Mouse (Mus musculus) neutrophil, adult 5-6 weeks (primary cell): ENCODE measurements around the gene Itpr3. TPM values are rescaled to one million over a fixed set of nuclear protein-coding genes. Genes with fewer than 3 reads are reported as not detected.

Source experiments
- ATAC-seq: fragments of 151-379, 151-347 bp; 2 replicates; pipeline ENCODE4 v1.8.0; 2017; ENCODE audit warnings: mild to moderate bottlenecking, moderate TSS enrichment; ENCODE audit not compliant: insufficient number of reproducible peaks, poor library complexity, low FRiP score, severe bottlenecking; ENCODE audit errors: extremely low read depth
- total RNA-seq: library from RNA; stranded (forward); fragments of 200-1000 nt; gene quantifications from 2 replicates; pipeline ENCODE4 v1.2.3, GENCODE M21; 2017

Itpr3 gene
- 71.1 and 73.7 TPM in 2 replicates for total RNA-seq

DNA sequence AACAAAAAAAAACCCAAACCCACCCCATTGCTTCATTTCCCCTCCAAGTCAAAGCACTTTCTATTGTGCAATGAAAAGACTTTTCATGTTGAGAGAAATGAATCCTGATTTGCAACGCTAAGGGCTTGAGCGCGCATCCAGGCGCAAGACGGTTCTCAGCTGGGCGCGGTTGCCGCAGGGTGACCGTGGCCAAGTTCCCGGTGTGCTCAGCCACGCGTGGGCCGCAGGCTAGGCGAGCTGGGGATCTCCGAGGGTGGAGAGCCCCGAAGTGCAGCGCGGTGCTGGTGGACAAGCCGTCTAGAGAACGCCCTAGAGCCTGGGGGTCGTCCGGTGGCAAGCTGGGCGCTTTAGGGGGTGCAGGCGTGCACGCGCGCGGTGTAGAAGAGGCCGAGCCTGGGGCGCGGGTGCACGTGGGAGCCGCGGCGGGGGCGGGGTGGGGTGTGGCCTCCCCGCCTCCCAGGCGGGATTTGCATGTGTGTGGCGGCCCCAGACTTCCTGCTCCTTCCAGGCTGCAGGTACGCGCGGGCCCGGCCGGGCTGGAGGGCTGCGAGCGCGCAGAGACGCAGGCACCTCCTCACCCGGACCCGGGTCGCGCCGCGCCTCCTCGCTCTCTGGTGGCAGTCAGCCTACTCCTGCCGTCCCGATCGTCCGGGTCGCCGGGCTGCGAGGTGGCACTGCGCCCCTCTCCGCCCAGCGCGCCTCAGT lies at the start of gene Itpr3:
Gene Itpr3 (plus strand): TSS at position 493 of the 705 bp plus-strand sequence.
- ATAC-seq: peak; percentile 59

DNA sequence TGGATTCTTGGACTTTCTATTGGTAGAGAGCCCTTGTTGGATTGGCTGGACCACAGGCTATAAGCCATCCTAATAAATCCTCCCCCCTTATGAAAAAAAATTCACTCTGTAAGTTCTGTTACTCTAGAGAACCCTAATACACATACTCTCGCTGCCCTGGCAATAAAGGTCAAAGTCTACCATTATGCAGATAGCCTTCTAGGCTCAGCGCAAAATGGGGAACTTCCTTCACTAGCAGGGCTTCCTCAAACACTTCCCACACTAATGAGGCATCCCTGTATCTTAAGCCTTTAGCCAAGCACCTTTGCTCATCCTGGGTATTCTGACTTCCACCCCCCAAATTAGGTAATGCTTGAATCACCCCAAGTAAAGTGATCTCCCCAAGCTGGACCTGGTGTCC lies 48.8 kb upstream of the Itpr3 start:
- ATAC-seq: no peak

DNA sequence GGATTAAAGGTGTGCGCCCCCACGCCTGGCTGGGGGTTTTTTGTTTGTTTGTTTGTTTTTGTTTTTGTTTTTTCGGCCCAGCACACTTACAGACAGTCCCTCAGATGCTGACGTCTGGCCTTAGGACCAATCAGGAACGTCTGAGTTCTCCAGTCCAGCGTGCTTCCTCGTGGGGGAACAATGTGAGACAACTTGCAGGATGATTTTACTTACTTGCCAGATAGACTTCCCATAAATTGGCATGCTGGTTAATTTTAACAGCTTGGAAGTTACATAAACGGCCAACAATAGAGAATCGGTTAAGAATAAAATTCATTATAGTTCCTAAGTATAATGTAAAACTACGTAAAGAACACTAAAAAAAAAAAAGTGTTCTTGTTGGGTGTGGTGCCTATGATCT lies 45.9 kb upstream of the Itpr3 start:
- ATAC-seq: no peak

DNA sequence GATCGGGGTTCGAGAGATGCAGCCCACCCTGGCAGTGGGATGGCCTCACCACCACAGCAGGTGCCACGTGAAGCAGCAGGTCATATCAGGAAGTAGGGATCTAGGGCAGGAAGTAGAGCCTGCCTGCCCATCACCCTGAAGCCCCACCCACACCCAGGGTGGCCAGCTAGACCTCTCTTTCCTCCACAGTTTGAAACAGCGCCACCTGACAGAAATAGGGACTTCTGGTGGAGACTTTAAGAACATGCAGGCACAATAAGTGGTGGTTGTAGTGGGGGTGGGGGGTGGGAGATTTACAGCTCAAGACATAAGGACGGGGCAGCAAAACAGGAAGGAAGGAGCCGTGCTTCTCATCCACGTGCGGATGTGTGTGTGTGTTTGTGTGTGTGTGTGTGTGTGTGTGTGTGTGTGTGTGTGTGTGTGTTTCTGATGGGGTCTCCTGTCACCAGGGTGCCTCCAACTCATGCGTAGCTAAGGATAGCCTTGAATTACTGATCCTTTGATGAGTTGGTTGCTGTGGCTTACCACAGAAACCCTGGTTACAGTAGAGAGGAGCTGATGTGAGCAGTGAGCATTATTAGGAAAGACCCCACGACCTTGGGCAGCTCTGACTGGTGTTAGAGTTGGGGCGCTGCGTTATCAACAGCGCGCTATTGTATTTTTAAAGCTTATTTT lies 45.0 kb upstream of the Itpr3 start:
- ATAC-seq: peak; percentile 85

DNA sequence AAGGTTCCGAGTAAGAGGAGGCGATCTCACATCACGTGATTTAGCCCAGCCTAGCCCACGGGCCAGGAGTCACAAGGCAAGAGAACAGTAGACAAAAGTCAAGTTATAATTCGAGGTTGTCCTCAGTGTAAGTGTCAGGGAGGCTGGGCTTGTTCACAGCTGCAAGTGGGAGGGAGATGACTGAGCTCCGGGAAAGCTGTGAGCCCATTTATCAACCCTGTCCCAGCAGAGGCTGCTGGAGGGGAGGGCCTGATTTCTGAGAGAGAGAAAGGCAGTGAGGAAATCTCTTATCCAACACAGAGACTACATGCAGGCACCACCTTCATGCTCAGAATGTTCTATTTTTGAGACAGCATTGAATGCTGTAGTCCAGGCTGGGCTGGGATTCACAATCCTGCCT lies 44.2 kb upstream of the Itpr3 start:
- no peak for ATAC-seq

DNA sequence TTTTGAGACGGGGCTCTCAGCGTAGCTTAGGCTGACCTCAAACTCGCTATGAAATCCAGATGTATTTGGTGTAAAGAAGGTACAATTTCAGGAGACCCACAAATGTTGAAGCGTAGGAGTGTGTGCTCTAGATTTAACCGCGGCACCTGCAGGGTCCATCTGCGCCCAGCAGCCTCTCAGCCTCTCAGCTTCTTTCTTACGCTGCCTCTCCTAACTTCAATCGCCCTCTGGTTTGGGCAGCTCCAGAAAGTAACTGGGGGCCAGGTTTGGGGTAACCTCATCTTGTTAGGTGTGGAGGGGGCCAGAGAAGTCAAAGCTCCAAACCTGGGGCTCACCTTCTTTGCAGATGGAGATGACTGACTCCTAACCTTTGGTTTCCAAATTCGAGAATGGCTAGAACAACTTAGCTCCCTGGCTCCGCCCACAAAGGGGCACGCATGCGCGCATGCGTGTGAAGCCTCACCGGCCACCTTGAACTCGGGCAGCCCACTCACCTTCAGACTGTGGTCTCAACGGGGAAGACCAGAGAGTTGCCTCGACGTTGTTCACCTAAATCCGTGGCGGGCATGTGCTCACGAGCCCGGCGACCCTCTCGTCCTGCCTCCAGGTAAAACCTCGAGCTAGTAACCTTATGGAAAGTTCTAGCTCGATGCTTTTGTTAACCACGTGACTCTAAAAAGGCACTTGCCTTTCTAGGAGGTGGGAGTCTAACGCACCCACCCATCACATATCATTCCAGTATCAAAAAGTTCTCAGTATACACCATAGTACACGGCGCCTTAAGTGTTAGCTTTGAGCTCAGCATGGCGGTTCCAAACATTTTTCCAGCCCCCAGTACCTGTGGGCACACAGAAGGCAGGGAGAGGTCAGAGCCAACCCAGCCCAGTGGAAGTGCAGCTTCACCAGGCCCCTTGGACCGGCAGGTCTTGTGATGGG lies 39.3 kb upstream of the Itpr3 start:
- ATAC-seq: peak; percentile 73

DNA sequence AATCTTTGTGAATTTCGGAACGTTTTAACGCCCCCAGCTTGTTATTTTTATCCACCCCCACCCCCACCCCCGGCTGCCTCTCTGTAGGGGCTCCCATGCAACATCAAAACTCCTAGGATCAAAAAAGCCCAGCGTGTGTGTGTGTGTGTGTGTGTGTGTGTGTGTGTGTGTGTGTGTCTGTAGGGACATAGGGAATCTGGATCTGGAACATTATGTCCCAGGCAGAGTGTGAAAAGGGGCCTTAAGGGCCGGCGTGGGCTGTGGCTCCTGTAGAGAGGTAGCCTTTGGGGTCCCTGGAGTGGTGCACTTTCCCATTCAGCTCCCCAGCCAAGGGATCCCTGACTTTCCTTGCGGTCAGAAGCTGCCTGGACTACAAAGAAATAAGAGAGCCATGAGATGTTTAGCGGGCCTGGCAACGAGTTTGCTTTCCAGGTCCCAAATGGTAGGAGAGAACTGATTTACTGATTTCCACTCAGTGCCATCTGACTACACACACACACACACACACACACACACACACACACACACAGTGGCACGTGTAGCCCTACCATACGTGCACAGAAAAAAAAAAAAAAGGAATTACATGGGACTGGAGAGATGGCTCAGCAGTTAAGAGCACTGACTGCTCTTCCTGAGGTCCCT lies 38.4 kb upstream of the Itpr3 start:
- ATAC-seq: no peak

DNA sequence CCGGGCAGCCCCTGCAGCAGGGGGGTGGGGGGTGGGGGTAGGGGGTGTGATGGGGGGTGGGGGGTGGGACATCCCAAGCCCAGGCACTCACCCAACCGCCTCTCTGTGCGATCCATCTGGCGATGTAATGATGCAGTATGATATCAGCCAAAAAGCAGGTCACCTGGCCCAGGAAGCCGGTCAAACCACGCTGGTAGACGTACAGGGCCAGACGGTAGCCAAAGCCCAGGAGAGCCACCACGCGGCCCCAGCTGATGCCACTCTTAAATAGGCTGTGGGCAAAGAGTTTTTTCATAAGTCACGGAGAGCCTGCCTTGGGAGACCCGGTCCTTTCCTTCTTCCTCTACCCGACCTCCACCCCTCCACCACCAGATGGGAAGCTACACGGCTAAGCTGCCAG lies 36.0 kb upstream of the Itpr3 start:
- no peak for ATAC-seq

DNA sequence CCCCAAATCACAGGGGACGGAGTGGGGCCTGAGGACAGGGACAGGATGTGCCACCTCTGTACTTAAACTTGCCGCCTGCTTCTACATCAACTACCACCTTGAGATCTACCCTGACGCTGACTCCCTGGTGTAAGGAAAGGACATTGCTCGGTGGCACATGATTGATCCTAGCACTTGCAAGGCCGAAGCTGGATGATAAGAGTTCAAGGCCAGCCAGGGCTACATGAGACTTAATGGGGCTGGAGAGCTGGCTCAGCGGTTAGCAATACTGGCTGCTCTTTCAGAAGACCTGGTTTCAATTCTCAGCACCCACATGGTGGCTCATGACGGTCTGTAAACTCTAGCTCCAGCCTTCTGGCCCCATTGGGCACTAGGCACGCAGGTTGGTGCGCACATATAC lies 35.4 kb upstream of the Itpr3 start:
- no peak for ATAC-seq

DNA sequence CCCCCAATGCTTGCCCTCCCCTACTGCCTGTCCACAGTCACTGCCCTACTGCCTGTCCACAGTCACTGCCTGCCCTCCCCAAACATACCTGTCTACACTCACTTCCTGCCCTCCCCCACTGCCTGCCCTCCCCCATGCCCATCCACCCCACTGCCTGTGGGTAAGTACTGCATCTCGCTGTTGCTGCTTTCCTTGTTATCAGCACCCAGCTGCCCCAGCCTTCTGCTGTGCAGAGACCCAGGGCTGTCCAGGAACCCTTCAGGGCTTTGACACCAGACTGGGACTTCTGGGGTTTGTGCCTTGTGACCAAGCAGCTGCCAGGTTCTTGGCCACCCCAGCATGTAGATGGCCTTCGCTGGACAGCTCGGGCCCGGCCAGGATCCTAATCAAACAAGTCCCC lies 33.8 kb upstream of the Itpr3 start:
- ATAC-seq: no peak

DNA sequence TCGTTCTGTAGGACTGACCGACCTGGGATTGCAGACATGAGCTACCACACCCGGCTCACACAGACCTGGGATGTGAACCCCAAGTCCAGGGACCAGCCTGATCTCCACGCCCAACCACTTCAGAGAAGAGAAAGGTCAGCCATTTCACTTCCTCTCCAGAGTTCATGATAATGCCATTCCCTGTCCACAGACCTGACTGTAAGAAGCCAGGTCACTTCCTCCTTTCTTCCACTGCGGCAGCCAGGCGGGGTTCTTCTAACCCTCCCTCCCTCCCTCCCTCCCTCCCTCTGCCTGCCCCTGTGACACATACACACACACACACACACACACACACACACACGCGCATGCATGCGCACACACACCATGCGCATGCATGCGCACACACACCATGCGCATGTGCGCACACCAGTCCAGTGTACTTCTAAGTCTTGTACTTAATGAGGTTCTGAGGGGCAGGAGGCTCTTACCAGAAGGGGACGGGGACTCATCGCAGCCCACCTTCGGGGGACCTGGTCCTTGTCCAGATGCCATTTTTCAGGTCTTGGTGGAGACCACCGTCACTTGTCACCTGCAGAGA lies 31.7 kb upstream of the Itpr3 start:
- ATAC-seq: peak; percentile 45

DNA sequence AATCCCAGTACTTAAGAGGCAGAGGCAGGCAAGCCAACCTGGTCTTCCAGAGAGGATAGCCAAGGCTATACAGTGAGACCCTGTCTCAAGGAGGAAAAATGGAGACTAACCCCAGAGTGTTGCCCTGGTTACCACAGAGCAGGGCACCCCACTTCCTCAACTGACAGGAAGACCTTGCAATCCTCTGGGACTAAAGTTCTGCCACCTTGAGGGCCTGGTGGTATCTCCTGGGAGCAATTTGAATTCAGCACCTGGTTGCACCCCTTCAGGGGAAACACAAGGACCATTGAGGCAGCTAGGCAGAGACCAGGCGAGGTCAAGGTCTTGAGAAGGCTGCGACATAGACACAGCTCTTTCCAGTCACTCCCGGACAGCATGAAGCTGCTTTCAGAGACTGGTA lies 31.2 kb upstream of the Itpr3 start:
- ATAC-seq: no peak

DNA sequence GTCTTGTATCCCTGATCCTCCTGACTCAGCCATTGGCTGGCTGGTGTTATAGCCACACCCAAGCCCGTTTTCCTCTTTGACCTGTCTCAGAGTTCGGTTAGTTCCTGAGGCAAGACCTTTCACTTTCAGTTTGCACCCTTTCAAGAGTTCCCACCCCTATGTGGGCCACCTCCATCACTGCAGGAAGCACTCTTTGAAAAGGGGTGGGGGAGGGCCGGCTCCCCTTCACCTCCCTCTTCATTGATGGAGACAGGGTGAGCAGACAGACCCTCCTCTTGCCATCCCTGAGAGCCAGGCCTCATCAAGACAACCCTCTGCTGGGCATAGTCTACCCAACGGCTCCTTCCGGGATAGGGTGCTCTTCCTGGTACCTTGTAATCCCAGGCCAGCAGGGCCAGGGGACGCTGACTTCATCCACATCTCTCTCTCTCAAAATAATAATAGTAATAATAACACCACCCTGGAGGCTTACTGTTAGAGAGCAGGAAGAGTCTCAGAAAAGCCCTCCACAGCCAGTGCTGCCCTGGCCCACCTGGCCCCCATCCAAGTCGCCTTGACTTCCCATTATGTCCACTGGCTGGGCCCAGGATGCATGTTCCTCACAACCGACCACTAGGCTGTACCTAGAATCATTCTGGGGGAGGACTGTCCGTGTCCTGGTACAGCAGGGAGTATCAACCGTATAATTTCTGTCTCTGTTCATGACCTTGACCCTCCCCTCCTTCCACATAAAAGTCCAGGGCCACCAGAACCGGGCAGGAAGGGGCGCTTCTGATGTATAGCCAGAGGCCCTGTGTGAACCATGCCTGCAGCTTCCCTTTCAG lies 29.4 kb upstream of the Itpr3 start:
- peak; percentile 42 for ATAC-seq

DNA sequence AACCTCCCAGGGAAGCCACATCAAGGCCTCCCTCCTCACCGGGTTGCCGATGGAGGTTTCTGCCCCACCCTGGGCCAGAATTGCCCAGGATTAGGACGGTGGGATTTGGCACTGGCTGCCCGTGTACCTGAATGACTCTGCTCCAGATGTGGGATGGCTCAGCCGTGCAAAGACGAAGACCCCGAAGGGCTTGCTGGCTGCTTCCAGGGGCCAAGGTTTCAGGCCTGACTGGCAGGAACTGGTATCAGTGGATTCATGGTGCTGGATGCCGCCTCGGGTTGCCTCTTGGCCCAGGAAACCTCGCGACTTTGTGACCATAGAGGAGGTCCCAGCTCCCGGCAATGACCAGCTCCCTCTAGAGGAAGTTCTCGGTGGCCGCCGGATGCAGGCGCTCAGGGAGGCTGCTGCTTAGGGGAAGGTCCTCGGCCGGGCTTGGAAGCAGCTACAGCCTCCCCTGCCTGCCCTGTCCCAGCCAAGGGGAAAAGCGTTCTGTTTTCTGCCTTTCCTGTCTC lies 28.8 kb upstream of the Itpr3 start:
- peak; percentile 75 for ATAC-seq

DNA sequence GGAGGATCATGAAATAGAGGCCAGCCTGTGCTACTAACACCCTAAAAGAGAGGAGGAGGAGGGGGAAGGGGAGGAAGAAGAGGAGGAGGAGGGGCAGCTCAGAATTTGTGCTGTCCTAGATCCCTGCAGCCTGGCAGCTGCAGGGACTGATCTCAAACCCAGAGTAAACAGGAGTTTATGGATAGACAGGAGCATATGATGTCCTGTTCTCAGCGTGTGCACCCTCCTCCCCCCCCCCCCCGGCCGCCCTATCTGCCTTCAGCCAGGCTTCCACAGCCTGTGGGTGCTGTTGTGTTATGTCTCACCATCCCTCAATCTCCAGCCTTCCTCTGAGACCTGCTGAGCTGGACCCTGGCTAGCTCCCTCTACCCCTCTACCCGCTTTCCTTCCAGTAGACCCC lies 28.2 kb upstream of the Itpr3 start, which contains the start of gene Bak1:
Gene Bak1 (minus strand): TSS at position 101 of the 400 bp plus-strand sequence.
- ATAC-seq: no peak

DNA sequence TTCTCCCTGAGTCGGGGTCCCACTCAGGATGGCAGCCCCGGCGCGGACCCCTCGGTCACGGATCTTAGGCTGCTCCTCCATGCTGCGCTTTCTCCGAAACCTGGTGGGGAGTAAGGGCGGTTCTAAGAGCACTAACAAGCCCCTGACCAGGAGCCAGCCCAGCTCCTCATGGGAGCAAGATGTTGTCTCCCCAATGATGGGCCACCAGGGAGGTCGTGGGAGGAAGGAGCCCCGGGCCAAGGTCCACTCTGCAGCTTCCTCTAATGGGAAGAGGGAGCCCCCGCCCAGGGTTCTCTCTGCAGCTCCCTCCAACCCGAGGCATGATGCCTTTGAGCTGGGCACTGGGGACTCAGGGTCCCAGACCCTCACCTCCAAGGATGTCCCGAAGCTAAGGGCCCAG lies 27.7 kb upstream of the Itpr3 start:
- ATAC-seq: no peak

DNA sequence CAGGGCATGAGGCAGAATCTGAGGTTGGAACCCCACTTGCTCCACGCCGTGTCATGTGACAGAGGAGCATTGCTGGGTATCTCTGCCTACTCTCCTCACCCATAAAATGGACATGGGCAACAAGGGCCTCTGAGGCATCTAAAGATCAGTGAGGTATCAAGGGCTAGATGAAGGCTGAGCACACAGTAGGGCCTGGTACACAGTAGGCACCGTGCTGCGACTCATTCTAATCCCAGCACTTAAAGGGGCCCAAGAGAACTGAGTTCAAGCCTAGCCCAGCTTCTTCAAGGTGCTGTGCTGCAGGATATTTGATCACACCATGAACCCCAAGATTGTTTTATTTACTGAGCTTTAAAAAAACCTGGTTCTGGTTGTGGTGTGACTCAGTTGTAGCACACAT lies 26.2 kb upstream of the Itpr3 start:
- ATAC-seq: no peak

DNA sequence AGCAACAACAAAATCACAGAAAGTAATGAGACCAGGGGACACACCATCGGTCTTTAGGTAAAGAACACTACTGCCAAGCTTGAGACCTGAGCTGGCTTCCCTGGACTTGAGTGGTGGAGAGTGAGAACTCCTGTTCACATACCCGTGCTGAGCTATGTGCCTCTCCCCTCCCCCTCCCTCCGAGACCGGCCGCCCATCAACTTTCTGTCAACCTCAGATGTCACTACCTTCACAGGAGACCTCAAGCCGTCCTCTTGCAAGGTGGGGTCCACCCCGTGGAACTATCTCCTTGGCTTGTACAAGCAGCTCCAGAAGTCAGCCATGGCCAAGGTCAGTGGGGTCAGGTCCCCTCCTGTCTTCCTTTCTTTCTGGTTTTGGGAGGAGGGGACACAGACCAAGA lies 24.8 kb upstream of the Itpr3 start:
- no peak for ATAC-seq
